Mouse (Mus musculus) small intestine, adult 2 months (tissue): ENCODE results near the gene Hist1h3e. TPM values are rescaled to one million over a fixed set of nuclear protein-coding genes. Genes with fewer than 3 reads are reported as not detected.
A peak's percentile ranks its signal among the peaks of the same experiment; 100 is the strongest.
"Not testable (repeated sequence)": the region's sequence is repeated elsewhere in the genome, so short reads cannot be mapped to it uniquely, and the experiment has no call there.

Experiments used
- H3K27ac ChIP-seq: fragments of 200-500 bp; 2 replicates; pipeline ENCODE4 v1.5.1; 2012; ENCODE audit warnings: low read depth, low read length, control low read depth, inconsistent platforms; ENCODE audit not compliant: insufficient read depth
- H3K27me3 ChIP-seq: fragments of 200-500 bp; 2 replicates; pipeline ENCODE4 v1.6.1; 2012; ENCODE audit warnings: mild to moderate bottlenecking, moderate library complexity, low read length, inconsistent platforms; ENCODE audit not compliant: control insufficient read depth, insufficient read depth
- H3K36me3 ChIP-seq: fragments of 200-500 bp; 2 replicates; pipeline ENCODE4 v1.6.1; 2012; ENCODE audit warnings: mild to moderate bottlenecking, low read length, control low read depth, inconsistent platforms; ENCODE audit not compliant: control insufficient read depth, insufficient read depth
- H3K4me1 ChIP-seq: fragments of 200-500 bp; 2 replicates; pipeline ENCODE4 v1.6.1; 2012; ENCODE audit warnings: low read length, inconsistent platforms, mixed read lengths; ENCODE audit not compliant: control insufficient read depth, insufficient read depth, insufficient read length
- H3K4me3 ChIP-seq: fragments of 200-500 bp; 2 replicates; pipeline ENCODE4 v1.5.1; 2012; ENCODE audit warnings: low read depth, mild to moderate bottlenecking, control low read depth, inconsistent platforms, low read length, moderate library complexity
- CTCF ChIP-seq: fragments of 200-500 bp; IDR thresholded peaks from 2 replicates; pipeline ENCODE4 v1.5.1; 2012; ENCODE audit warnings: low read depth, mild to moderate bottlenecking, control low read depth, inconsistent platforms, low read length, moderate library complexity, mixed read lengths; ENCODE audit not compliant: insufficient replicate concordance, insufficient read length; ENCODE audit errors: extremely low read depth
- POLR2A ChIP-seq: fragments of 200-500 bp; IDR thresholded peaks from 2 replicates; pipeline ENCODE4 v1.6.1; 2012; ENCODE audit warnings: low read depth, mild to moderate bottlenecking, control low read depth, inconsistent platforms, low read length, moderate library complexity
- WGBS: fragments of 180-500 bp; shearing (Covaris S2); methylation state at CpG from one replicate; pipeline ENCODE4 v1.1.7; 2018; 5-methylcytosine and 5-hydroxymethylcytosine counted together
- polyA plus RNA-seq: library from polyadenylated mRNA; depleted of rRNA; stranded (reverse); fragments of >200 nt; gene quantifications from 2 replicates; pipeline ENCODE4 v1.2.3, GENCODE M21; 2012; rRNA removed

The Hist1h3e gene
- 27.6 and 43.3 TPM in 2 replicates for polyA plus RNA-seq

DNA sequence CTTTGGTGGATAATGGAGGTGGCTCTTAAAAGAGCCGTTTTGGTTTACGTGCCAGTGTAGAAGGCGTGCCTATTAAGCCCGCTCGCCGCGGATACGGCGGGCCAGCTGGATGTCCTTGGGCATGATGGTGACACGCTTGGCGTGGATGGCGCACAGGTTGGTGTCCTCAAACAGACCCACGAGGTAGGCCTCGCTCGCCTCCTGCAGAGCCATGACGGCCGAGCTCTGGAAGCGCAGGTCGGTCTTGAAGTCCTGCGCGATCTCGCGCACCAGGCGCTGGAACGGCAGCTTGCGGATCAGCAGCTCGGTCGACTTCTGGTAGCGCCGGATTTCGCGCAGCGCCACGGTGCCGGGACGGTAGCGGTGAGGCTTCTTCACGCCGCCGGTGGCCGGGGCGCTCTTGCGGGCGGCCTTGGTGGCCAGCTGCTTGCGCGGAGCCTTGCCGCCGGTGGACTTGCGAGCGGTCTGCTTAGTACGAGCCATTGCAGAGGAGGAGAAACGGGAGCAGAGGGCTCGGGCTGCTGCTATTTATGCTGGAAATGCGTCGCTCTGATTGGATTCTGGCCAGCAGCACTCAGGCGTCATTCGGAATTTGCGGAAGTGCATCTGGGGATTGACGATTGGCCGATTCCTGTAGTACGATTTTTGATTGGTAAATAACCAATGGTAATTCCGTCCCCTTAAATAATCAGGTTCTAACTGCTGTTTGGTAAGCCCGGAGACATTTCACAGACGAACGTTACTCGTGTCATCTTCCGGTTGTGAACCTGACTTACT is at the start of gene Hist1h3e:
Gene Hist1h3e (minus strand): TSS at position 487 of the 777 bp plus-strand sequence.
- peak within 1 kb of the TSS; percentile 93 for H3K27ac ChIP-seq
- peak; percentile 97 for TF ChIP-seq POLR2A
- not testable (repeated sequence) for H3K36me3 ChIP-seq, H3K4me1 ChIP-seq, H3K27me3 ChIP-seq
- peak within 1 kb of the TSS; percentile 93 for H3K4me3 ChIP-seq
- WGBS, result under 1% methylated on average over 65 of the region's 67 CpGs

DNA sequence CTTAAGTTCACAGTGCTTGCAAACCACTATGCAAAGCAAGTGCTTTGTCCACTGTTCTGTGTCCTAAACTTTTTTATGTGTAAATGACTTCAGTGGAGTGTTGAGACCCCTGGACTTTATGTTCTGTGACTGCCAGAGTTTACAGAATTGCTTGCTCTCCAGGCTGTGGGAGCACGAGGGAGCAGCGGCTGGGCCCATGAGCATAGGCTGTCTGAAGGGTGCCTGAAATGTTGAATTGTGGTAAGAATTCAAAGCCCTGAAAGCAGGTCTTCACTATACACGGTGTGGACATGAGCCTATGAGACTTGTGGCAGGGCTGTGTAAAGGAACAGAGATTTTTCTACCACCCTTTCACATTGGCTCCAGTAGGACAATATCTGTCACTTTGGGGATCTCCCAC is 49.5 kb upstream of the Hist1h3e start:
- Histone ChIP-seq H3K4me3 (no peak overlapping the region), H3K4me1 (no peaks in the 10 kb centered on the region), H3K36me3 (no peaks in the 10 kb centered on the region), H3K27ac (no peak overlapping the region), H3K27me3 (no peaks in the 10 kb centered on the region)
- WGBS, result 84% methylated on average over 3 of the region's 3 CpGs
- TF ChIP-seq POLR2A (no peak), CTCF (no peak)

DNA sequence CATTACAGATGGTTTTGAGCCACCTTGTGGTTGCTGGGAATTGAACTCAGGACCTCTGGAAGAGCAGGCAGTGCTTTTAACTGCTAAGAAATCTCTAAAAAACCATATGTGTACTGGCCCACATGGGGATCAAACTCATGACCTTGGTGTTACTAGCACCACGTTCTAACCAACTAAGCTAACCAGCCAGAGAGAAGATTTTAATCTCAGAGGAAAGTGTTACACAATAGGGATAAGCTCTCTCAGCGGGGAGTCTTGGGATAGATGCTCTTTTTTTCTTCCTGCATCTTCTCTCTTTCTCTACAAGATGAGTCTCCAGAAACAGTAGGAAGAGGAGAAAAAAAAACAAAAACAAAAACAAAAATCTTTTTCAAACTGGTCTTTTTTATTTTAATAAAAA is 48.2 kb upstream of the Hist1h3e start:
- H3K36me3 ChIP-seq, result no peaks in the 10 kb centered on the region
- no peak overlapping the region for H3K4me3 ChIP-seq
- no peaks in the 10 kb centered on the region for H3K27me3 ChIP-seq
- TF ChIP-seq POLR2A, result no peak
- no peaks in the 10 kb centered on the region for H3K4me1 ChIP-seq
- WGBS, result 68% methylated on average over 2 of the region's 2 CpGs
- no peak overlapping the region for H3K27ac ChIP-seq

DNA sequence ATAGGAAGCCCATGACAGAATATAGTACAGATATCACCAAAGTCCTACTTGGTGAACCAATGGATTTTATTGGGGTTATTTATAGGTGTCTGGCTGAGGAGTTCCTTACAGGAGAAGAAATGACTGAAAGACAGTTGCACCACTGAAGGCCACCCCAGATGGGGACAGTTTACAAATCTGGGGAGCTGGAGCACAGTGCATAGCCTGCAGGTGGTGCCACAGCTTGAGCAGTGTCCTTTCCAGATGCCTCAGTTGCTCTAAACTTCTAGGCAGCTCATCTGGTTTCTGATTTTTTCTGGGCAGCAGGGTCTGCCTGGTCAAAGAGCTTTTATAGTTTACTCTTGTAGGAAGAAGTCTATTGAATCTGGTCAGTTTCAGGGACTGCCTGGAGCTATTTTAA is 47.7 kb upstream of the Hist1h3e start:
- H3K27me3 ChIP-seq, result no peaks in the 10 kb centered on the region
- no peaks in the 10 kb centered on the region for H3K4me1 ChIP-seq
- no peaks in the 10 kb centered on the region for H3K36me3 ChIP-seq
- H3K4me3 ChIP-seq, result no peak overlapping the region
- H3K27ac ChIP-seq, result no peak overlapping the region
- no peak for TF ChIP-seq CTCF
- TF ChIP-seq POLR2A, result no peak

DNA sequence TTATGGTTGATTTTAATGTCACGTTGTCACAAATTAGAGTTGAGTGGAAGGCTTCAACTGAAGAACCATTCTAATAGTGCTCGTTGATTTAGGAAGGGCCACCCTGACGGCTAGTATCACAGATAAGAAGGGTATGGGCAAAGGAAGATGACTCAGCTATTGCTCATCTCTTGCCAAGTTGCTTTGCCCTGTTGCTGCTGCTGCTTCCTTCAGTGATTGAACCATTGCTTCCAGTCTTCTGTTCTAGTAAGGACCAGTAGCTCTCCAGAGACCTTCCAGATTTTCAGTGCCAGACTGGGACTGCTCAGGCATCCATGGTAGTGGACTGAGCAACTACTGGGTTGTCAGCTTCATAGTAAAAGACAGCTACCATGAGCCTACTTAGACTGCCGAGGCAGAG is 47.0 kb upstream of the Hist1h3e start:
- TF ChIP-seq CTCF, result no peak
- TF ChIP-seq POLR2A, result no peak
- Histone ChIP-seq H3K4me1 (no peaks in the 10 kb centered on the region), H3K27me3 (no peaks in the 10 kb centered on the region), H3K36me3 (no peaks in the 10 kb centered on the region), H3K4me3 (no peak overlapping the region), H3K27ac (no peak overlapping the region)
- WGBS, result 71% methylated on average over 4 of the region's 4 CpGs

DNA sequence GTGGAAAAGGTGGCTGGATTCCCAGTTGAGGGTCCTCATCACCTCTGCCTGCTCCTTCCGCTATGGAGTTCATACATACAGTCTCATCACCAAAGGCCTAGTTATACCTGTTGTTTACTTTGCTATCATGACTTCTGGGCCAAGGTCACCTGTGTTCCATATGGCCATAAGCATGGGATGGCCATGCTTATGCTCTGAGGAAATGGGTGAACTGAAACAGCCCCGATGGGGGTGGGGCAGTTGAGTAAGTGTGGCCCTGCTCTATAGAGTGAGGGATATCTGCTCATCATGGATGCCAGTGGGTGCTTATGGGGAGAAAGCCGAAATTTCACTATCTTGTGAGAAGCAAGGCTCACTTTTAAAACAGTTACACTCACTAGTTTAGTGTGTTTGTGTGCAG is 42.9 kb upstream of the Hist1h3e start:
- Histone ChIP-seq H3K4me3 (no peak overlapping the region), H3K27me3 (no peaks in the 10 kb centered on the region), H3K27ac (no peak overlapping the region), H3K36me3 (no peaks in the 10 kb centered on the region), H3K4me1 (no peaks in the 10 kb centered on the region)
- no peak for TF ChIP-seq CTCF
- TF ChIP-seq POLR2A, result no peak
- WGBS, result 86% methylated on average over 3 of the region's 3 CpGs

DNA sequence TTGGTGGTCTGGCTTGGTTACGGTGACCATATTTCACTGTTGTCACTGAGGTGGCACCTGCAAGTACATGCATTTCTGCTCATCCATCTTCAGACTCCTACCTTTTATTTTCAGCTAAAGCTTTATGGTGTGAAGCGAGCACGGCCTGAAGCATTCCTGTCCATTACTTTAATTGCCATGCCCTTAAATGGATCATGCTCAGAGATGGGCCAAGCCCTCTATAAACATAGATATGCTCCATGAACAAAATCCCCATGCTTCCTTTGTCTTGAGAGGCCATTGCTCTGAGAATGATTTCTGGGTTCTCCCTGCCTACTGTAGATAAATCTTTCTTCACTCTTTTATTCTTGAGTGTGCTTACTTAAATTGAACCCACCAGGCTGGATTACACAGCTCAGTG is 42.3 kb upstream of the Hist1h3e start:
- no peak overlapping the region for H3K4me3 ChIP-seq
- H3K27ac ChIP-seq, result no peak overlapping the region
- no peak for TF ChIP-seq CTCF
- no peak for TF ChIP-seq POLR2A
- 85% methylated on average over 3 of the region's 3 CpGs for WGBS
- no peaks in the 10 kb centered on the region for H3K4me1 ChIP-seq
- no peaks in the 10 kb centered on the region for H3K36me3 ChIP-seq
- H3K27me3 ChIP-seq, result no peaks in the 10 kb centered on the region
